Mouse (Mus musculus) liver, embryonic 13.5 days (tissue): ENCODE data around the gene Junb. TPM values are rescaled to one million over a fixed set of nuclear protein-coding genes. Genes with fewer than 3 reads are reported as not detected.

ENCODE experiments used
- ATAC-seq: fragments of 200-750 bp; cut with Nextera tagmentation; 2 replicates; pipeline ENCODE4 v1.8.0; 2017; ENCODE audit warnings: low read depth, mild to moderate bottlenecking, moderate number of reproducible peaks, moderate library complexity
- DNase-seq: peaks from one replicate; pipeline ENCODE4 v3.0.0; 2022
- H3K27ac ChIP-seq: fragments of 300-500 bp; sonication (generic); 2 replicates; pipeline ENCODE4 v1.5.1; 2015; ENCODE audit warnings: moderate library complexity, mild to moderate bottlenecking, inconsistent platforms
- H3K27me3 ChIP-seq: fragments of 300-500 bp; sonication (generic); 2 replicates; pipeline ENCODE4 v1.6.1; 2015; ENCODE audit warnings: mild to moderate bottlenecking, inconsistent platforms
- H3K36me3 ChIP-seq: fragments of 300-500 bp; sonication (generic); 2 replicates; pipeline ENCODE4 v1.6.1; 2015; ENCODE audit warnings: mild to moderate bottlenecking, inconsistent platforms
- H3K4me1 ChIP-seq: fragments of 300-500 bp; sonication (generic); replicated peaks from 2 replicates; pipeline ENCODE4 v1.6.1; 2015; ENCODE audit warnings: inconsistent platforms
- H3K4me2 ChIP-seq: fragments of 300-500 bp; sonication (generic); 2 replicates; pipeline ENCODE4 v1.6.1; 2015; ENCODE audit warnings: inconsistent platforms, mild to moderate bottlenecking, moderate library complexity
- H3K4me3 ChIP-seq: fragments of 300-500 bp; sonication (generic); replicated peaks from 2 replicates; pipeline ENCODE4 v1.5.1; 2015; ENCODE audit warnings: mild to moderate bottlenecking, inconsistent platforms
- H3K9ac ChIP-seq: fragments of 300-500 bp; sonication (generic); 2 replicates; pipeline ENCODE4 v1.6.1; 2015; ENCODE audit warnings: mild to moderate bottlenecking, inconsistent platforms
- H3K9me3 ChIP-seq: fragments of 300-500 bp; sonication (generic); replicated peaks from 2 replicates; pipeline ENCODE4 v1.6.1; 2016; ENCODE audit warnings: inconsistent platforms
- WGBS: fragments of 180-500 bp; shearing (Covaris S2); methylation state at CpG from one replicate; pipeline ENCODE4 v1.1.7; 2015; ENCODE audit not compliant: insufficient replicate concordance; 5-methylcytosine and 5-hydroxymethylcytosine counted together
- polyA plus RNA-seq: library from polyadenylated mRNA; unstranded; fragments of >200 nt; fragmentation: Nextera tagmentation; extraction: Ambion mirVana; gene quantifications from 2 replicates; pipeline ENCODE4 v1.2.1, GENCODE M21; 2015

The Junb gene
- polyA plus RNA-seq, 1 experiment from 2014 or later = 15.3 TPM

GRCm38 (mm10) chr8:84949753-84950152 lies 28.8 kb downstream of the Junb start:
- WGBS = 19% methylated on average over 12 of the region's 12 CpGs
- no peak overlapping the region for H3K4me3 ChIP-seq
- H3K4me2 ChIP-seq = no peak overlapping the region
- ATAC-seq (no peak), DNase-seq (no peak)
- H3K36me3 ChIP-seq = no peaks in the 10 kb centered on the region
- peaks cover 26% of the 10 kb centered on the region for H3K4me1 ChIP-seq
- H3K27ac ChIP-seq = no peak overlapping the region
- no peaks in the 10 kb centered on the region for H3K9me3 ChIP-seq
- H3K27me3 ChIP-seq = peaks cover 81% of the 10 kb centered on the region
- no peak overlapping the region for H3K9ac ChIP-seq

GRCm38 (mm10) chr8:84947241-84947545 lies 31.3 kb downstream of the Junb start:
- WGBS = 9% methylated on average over 9 of the region's 9 CpGs
- DNase-seq = no peak
- H3K27me3 ChIP-seq = peaks cover 92% of the 10 kb centered on the region

DNA sequence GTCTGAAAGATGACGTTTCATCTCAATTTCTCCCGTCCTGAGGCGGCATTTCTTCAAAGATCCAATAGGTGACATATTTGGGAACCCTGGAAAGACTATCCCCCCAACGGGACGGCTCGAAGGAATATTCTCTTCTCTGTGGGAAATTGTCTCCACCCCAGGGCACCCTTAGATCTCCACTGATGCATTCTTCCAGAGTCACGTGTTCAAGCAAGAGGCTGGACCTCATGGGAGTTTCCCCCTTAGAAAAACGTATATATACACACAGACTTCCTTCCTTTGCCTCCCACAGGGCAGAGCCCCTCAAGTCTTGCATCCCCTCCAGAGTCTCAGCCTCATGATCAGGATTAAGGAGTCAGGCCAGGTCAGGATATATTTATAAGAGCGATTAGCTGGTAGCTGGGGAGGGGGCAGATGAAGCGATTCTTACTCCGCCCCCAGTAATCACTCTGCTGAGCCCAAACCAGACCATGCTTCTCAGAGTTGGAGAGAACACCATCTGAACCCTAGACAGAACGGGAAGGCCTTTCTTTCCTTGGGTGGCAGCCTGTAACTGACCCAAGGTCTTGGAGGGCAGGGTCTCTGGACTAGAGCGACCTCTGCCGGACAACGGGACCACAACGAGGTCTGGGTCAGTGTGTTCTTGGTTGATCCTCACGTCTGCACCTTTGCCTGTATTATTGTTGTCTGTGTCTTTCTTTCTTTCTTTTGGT lies 31.8 kb downstream of the Junb start, which contains the start of gene Rtbdn:
Rtbdn (plus strand) TSS at position 464 of the 713 bp plus-strand sequence.
- H3K4me1 ChIP-seq = peaks cover 24% of the 10 kb centered on the region
- H3K4me2 ChIP-seq = peak within 1 kb of the TSS; percentile 57
- 12% methylated on average over 17 of the region's 17 CpGs for WGBS
- H3K36me3 ChIP-seq = no peaks in the 10 kb centered on the region
- no peak within 1 kb of the TSS for H3K27ac ChIP-seq
- H3K4me3 ChIP-seq = peak within 1 kb of the TSS; percentile 42
- no peaks in the 10 kb centered on the region for H3K9me3 ChIP-seq
- H3K27me3 ChIP-seq = peaks cover 91% of the 10 kb centered on the region
- H3K9ac ChIP-seq = no peak within 1 kb of the TSS
- ATAC-seq (peak; percentile 16; the same call in 1 of the 2 replicates), DNase-seq (no peak)

More at GRCm38 (mm10) chr8:84947241-84947545, 31.3 kb downstream of the Junb start:
- H3K4me1 ChIP-seq = peaks cover 24% of the 10 kb centered on the region
- H3K27ac ChIP-seq = no peak overlapping the region
- H3K4me3 ChIP-seq = no peak overlapping the region
- no peak overlapping the region for H3K4me2 ChIP-seq
- no peak overlapping the region for H3K9ac ChIP-seq
- ATAC-seq = no peak
- H3K9me3 ChIP-seq = no peaks in the 10 kb centered on the region
- no peaks in the 10 kb centered on the region for H3K36me3 ChIP-seq

- under 1% methylated on average over 46 of the region's 67 CpGs for WGBS
- Histone ChIP-seq H3K27me3 (peaks cover 91% of the 10 kb centered on the region), H3K36me3 (no peaks in the 10 kb centered on the region), H3K27ac (no peak overlapping the region), H3K4me2 (peak overlapping the region; percentile 57), H3K9ac (no peak overlapping the region), H3K4me1 (peaks cover 24% of the 10 kb centered on the region), H3K9me3 (no peaks in the 10 kb centered on the region), H3K4me3 (peak overlapping the region; percentile 42)
- DNase-seq = no peak
- ATAC-seq = 0 out of 2 replicates have a peak, but pooled peaks have one; percentile 13
These were observed 32.6 kb downstream of the Junb start for GRCm38 (mm10) chr8:84945633-84946527.

GRCm38 (mm10) chr8:84945235-84945632 lies 33.3 kb downstream of the Junb start:
- WGBS = 11% methylated on average over 11 of the region's 11 CpGs
- Histone ChIP-seq H3K36me3 (no peaks in the 10 kb centered on the region), H3K27me3 (peaks cover 91% of the 10 kb centered on the region), H3K9me3 (no peaks in the 10 kb centered on the region), H3K4me1 (peaks cover 24% of the 10 kb centered on the region), H3K4me3 (peak overlapping the region; percentile 42; the same call in 1 of the 2 replicates), H3K9ac (no peak overlapping the region), H3K27ac (no peak overlapping the region), H3K4me2 (peak overlapping the region; percentile 57; the same call in 1 of the 2 replicates)
- DNase-seq = no peak
- ATAC-seq = 0 out of 2 replicates have a peak, but pooled peaks have one; percentile 14

- H3K4me3 ChIP-seq = peak overlapping the region; percentile 19; the same call in 1 of the 2 replicates
- H3K4me2 ChIP-seq = peak overlapping the region; percentile 33
- H3K4me1 ChIP-seq = peaks cover 24% of the 10 kb centered on the region
- peak; percentile 86 for ATAC-seq
- no peaks in the 10 kb centered on the region for H3K9me3 ChIP-seq
- peaks cover 90% of the 10 kb centered on the region for H3K27me3 ChIP-seq
- 4% methylated on average over 26 of the region's 26 CpGs for WGBS
- no peak overlapping the region for H3K27ac ChIP-seq
- DNase-seq = peak; percentile 76
- H3K36me3 ChIP-seq = no peaks in the 10 kb centered on the region
- no peak overlapping the region for H3K9ac ChIP-seq
These were observed 33.9 kb downstream of the Junb start for GRCm38 (mm10) chr8:84944478-84945160.

DNA sequence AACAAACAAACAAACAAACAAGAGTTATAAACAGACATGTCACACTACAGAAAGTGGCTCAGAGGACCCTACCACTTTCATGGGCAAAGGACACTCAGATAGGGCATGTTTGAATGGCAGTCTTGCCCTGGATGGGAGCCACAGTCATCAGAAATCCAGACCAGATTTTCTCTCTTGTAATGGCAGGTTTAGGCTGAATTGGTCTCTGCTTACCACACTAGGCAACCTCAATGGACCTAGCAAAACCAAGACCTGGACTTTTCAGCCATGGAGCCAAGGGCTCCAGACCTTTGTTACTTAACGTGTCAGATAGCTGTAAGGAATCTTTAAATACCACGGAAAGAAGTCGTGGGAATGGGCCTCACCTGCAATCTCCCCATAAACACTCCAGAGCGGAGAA lies 34.8 kb downstream of the Junb start:
- 23% methylated on average over 4 of the region's 4 CpGs for WGBS
- H3K9me3 ChIP-seq = no peaks in the 10 kb centered on the region
- H3K27me3 ChIP-seq = peaks cover 94% of the 10 kb centered on the region
- no peak overlapping the region for H3K27ac ChIP-seq
- no peak overlapping the region for H3K9ac ChIP-seq
- H3K4me2 ChIP-seq = no peak overlapping the region
- DNase-seq (no peak), ATAC-seq (no peak)
- no peak overlapping the region for H3K4me3 ChIP-seq
- no peaks in the 10 kb centered on the region for H3K36me3 ChIP-seq
- H3K4me1 ChIP-seq = peaks cover 24% of the 10 kb centered on the region

DNA sequence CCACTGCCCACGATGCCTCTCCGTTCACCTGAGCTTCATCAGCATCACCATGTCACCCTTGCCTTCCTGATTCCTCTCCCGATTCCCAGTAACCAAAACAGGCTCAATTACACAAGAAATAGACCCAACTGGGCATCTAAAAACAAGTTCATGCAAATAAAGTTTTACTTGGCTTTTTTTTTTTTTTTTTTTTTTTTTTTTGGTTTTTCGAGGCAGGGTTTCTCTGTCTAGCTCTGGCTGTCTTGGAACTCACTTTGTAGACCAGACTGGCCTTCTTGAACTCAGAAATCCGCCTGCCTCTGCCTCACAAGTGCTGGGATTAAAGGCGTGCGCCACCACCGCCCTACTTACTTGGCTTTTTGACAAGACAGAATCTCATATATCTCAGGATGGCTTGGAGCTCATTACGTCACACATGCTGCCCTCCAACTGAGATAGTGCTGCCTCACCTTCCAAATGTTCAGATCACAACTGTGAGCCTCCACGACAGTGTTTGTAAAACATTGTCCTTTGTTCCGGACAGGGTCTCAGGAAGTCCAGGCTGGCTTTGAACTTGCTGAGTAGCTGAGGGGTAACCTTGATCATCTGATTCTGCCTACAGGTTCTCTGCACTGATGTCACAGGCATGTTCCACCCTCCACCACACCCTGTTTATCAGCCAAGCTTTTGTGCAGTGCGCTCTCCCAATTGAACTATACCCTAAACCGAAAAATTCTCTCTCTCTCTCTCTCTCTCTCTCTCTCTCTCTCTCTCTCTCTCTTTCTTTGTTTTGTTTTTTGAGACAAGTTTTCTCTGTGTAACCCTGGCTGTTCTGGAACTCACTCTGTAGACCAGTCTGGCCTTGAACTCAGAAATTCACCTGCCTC lies 40.7 kb downstream of the Junb start:
- Histone ChIP-seq H3K9ac (no peak overlapping the region), H3K27me3 (peaks cover 94% of the 10 kb centered on the region), H3K4me2 (peak overlapping the region; percentile 72), H3K9me3 (no peaks in the 10 kb centered on the region), H3K4me1 (peaks cover 36% of the 10 kb centered on the region), H3K27ac (no peak overlapping the region), H3K36me3 (no peaks in the 10 kb centered on the region), H3K4me3 (peak overlapping the region; percentile 53; the same call in 1 of the 2 replicates)
- WGBS = 41% methylated on average over 13 of the region's 13 CpGs
- DNase-seq = no peak
- ATAC-seq = peak; percentile 49; the same call in 1 of the 2 replicates

DNA sequence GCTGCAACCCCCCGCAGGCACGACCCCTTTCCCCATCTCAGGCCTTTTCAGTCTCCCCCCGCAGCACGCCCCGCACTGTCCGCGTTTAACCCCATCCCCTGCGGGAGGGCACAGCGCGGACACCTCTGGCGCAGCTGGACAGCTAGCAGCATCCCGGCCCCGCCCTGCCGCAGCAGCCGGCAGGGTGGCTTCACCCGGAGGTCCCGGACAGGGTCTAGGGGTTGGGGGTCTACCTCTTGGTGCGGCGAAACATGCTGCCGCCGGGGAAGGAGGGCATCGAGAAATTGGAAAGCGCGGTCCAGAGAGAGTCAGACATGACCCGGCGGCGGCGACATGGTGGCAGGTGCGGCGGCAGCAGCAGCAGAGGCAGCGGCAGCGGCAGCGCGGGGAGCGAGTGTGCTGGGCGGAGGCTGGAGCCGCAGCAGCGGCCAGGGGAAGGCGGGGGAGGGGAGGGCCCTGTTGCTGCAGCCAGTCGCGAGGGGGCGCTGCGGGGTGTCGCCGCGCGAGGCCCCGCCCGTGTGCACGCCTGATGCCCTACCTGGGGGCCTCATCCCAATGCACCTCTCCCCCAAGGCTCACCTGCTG lies 41.5 kb downstream of the Junb start, which contains the start of gene Mast1:
Mast1 (minus strand) TSS at position 398 of the 585 bp plus-strand sequence.
- DNase-seq (peak; percentile 49), ATAC-seq (peak; percentile 77)
- Histone ChIP-seq H3K4me2 (peak within 1 kb of the TSS; percentile 72), H3K4me3 (peak within 1 kb of the TSS; percentile 53), H3K36me3 (no peaks in the 10 kb centered on the region), H3K27me3 (peaks cover 97% of the 10 kb centered on the region), H3K9ac (peak within 1 kb of the TSS; percentile 47), H3K4me1 (peaks cover 36% of the 10 kb centered on the region), H3K27ac (no peak within 1 kb of the TSS), H3K9me3 (no peaks in the 10 kb centered on the region)
- WGBS = 2% methylated on average over 49 of the region's 50 CpGs
